Mouse (Mus musculus): ENCODE results near the gene Nfe2l1. TPM values are rescaled to one million over a fixed set of nuclear protein-coding genes. Genes with fewer than 3 reads are reported as not detected.
A peak's percentile ranks its signal among the peaks of the same experiment; 100 is the strongest.

Nfe2l1 gene
- polyA plus RNA-seq, 2 experiments from 2014 or later: 21.3 to 26.1 TPM

- peak; percentile 90 for ATAC-seq
These were observed 52.5 kb downstream of the Nfe2l1 start, which contains the start of gene Snx11 for GRCm38 (mm10) chr11:96776968-96777962. TSS of gene Snx11 (minus strand) at chr11:96777559.

- no peak for ATAC-seq
These were observed 53.7 kb downstream of the Nfe2l1 start for GRCm38 (mm10) chr11:96776068-96776467.

GRCm38 (mm10) chr11:96775665-96776064 lies 54.1 kb downstream of the Nfe2l1 start:
- peak; percentile 11 for ATAC-seq

GRCm38 (mm10) chr11:96775063-96775462 lies 54.7 kb downstream of the Nfe2l1 start:
- ATAC-seq: no peak

- no peak for ATAC-seq
These were observed 55.2 kb downstream of the Nfe2l1 start for GRCm38 (mm10) chr11:96774536-96774935.

- no peak for ATAC-seq
These were observed 57.4 kb downstream of the Nfe2l1 start for GRCm38 (mm10) chr11:96772413-96772812.

GRCm38 (mm10) chr11:96771274-96771975 lies 58.3 kb downstream of the Nfe2l1 start:
- ATAC-seq: no peak

GRCm38 (mm10) chr11:96768240-96768639 lies 61.5 kb downstream of the Nfe2l1 start:
- no peak for ATAC-seq

Other genes with a start within 250 kb of the Nfe2l1 start
- 10 to 100 TPM; 11.7 to 21.8 TPM for gene Snx11, start 52.4 kb downstream of the Nfe2l1 start, polyA plus RNA-seq (2017; shearing (Covaris generic))
- gene Cbx1, start 40.8 kb downstream of the Nfe2l1 start, polyA plus RNA-seq (2017; shearing (Covaris generic)): 10 to 100 TPM; 50.8 to 52.7 TPM
- gene Copz2, start 19.9 kb upstream of the Nfe2l1 start, polyA plus RNA-seq (2017; shearing (Covaris generic)): not detected
- 100 to 1,000 TPM in 1 of 2 experiments, 10 to 100 TPM in 1; 82.3 to 119 TPM for gene Cdk5rap3, start 86.5 kb upstream of the Nfe2l1 start, polyA plus RNA-seq (2017; shearing (Covaris generic))
- 1 to 10 TPM in 1 of 2 experiments, under 1 TPM in 1; 0.48 to 1.5 TPM for gene Prr15l, start 98.1 kb upstream of the Nfe2l1 start, polyA plus RNA-seq (2017; shearing (Covaris generic))
- gene Pnpo, start 114.0 kb upstream of the Nfe2l1 start, polyA plus RNA-seq (2017; shearing (Covaris generic)): 10 to 100 TPM; 28.5 to 48.5 TPM
- gene Sp2, start 153.0 kb upstream of the Nfe2l1 start, polyA plus RNA-seq (2017; shearing (Covaris generic)): 10 to 100 TPM; 19.5 to 22.9 TPM
- 1 to 10 TPM; 1.7 to 3.0 TPM for gene Sp6, start 183.4 kb upstream of the Nfe2l1 start, polyA plus RNA-seq (2017; shearing (Covaris generic))
- 10 to 100 TPM in 1 of 2 experiments, 1 to 10 TPM in 1; 7.3 to 14.8 TPM for gene Scrn2, start 200.0 kb upstream of the Nfe2l1 start, polyA plus RNA-seq (2017; shearing (Covaris generic))
- gene Lrrc46, start 211.4 kb upstream of the Nfe2l1 start, polyA plus RNA-seq (2017; shearing (Covaris generic)): not detected
- 10 to 100 TPM; 60.9 to 82.9 TPM for gene Mrpl10, start 211.6 kb upstream of the Nfe2l1 start, polyA plus RNA-seq (2017; shearing (Covaris generic))
- 10 to 100 TPM; 24.9 to 46.4 TPM for gene Osbpl7, start 220.7 kb upstream of the Nfe2l1 start, polyA plus RNA-seq (2017; shearing (Covaris generic))

Measured in CD4-positive, CD25-positive, alpha-beta regulatory T cell, adult 4 months (primary cell).